Mouse (Mus musculus): Measurements from ENCODE around the gene Brca1.
"Not testable (repeated sequence)": the region's sequence is repeated elsewhere in the genome, so short reads cannot be mapped to it uniquely, and the experiment has no call there.

Brca1 gene

DNA sequence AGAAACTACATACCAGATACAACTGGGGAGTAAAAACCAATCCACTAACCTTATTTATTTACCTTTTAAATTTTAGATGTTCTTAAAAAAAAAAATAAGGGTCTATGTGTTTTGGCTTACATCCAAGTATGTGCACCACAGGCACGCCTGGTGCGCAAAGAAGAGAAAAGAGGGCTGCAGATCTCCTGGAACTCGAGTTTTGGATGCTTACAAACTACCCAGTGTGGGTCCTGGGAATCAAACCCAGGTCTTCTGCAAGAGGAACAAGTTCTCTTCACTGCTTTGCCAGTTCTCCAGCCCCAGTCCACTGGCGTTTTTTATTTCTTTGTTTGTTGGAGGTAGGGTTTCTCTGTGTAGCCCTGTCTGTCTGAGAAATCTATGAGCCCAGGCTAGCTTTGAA, 25.1 kb downstream of the Brca1 start:
- DNase-seq = no peak

DNA sequence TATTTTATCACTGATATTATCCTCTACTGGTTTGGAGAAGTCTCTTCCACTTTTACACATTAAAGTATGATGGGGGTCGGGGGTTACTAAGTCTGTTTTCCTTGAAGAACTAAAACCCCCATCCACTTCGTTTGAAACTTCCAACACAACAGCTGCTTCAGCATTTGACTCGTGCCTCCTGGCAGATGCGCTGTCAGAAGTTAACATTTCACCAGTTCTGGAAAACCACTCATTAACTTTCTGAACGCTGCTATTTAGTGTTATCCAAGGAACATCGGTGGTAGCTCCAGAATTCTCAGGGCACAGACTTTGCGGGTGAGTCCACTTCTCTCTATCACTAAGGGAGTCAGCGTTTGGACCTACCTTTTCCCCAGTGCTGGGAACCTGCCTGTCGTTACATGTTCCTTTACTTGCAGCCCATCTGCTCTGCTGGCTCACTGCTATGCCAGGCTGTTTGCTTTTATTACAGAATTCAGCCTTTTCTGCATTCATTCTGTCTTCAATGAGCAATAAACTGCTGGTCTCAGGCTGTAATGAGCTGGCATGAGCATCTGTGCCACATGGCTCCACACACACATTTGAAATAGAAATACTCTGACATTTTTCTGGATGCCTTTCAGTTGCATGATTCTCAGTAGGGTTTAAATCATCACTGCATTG, 25.7 kb downstream of the Brca1 start:
- peak; percentile 16 for DNase-seq

DNA sequence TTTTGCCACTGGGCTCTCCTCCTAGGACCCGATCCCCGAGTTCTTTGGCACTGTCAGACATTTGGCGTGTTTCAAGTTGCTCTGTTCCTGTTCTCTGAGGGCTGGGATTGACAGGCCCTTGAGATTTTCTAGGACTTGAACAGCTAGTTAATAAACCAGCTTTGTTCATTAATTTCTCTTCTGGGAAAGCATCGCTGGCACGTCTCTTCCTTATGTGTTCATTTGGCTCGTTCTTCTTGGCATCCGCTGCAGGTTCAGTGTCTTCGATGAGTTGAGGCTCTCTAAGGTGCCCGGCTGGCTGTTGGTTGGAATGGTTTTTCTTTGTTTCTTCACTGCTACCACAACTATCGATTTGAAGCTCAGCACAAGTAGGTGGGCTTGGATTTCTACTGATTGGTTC, 26.7 kb downstream of the Brca1 start:
- no peak for DNase-seq

DNA sequence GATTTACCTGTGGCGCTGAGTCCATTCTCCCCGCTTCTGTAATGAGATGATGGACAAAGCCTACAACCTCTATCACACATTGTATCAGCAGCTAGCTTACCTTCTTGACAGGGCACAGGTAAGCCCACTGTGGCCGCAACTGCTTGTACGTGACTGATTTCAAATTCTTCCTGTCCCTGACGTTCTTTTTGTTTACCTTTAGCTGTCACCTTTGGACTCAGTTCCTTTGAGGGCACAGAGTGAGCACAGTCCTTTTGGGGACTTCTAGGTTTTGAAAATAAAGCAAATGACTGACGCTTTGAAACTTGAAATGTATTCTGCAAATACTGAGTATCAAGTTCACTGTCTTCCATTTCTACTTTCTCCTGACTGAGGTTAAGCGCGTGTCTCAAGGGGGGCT, 27.3 kb downstream of the Brca1 start:
- DNase-seq = no peak

DNA sequence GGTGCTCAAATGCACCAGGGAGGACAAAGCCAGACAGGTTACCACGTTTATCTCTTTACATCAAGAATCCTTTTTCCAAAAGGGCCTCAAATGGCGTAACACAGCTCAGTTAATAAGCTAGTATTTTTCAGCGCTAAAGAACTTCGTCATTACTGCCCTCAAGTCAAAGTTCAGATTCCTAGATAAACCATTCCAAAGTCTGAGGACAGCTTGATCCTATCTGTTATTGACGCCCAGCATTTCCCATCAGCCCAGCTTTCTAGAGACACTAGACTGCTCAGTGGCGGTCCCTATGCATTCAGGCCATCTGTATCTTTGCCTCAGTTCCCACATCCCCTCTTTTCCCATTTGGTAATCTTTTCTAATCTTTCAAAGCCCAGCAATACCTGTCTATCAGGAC, 32.4 kb downstream of the Brca1 start:
- no peak for DNase-seq

DNA sequence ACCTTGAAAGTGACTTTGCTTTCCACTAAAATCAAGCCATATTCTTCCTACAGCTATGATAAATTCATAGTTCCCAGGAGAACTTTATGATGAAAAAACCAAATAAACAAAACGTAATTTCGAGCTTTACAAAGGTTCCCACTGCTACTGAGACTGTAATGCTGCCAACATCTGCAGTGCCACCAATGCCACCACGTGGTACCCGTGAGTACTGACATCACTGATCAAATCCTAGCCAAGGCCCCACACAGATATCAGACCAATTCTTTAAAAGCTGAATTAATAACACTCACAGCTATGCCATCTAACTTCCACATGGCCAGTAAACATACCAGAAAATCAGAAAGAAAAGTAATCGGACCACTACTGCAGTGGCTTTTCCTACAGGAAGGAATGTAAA, 32.8 kb downstream of the Brca1 start:
- no peak for DNase-seq

DNA sequence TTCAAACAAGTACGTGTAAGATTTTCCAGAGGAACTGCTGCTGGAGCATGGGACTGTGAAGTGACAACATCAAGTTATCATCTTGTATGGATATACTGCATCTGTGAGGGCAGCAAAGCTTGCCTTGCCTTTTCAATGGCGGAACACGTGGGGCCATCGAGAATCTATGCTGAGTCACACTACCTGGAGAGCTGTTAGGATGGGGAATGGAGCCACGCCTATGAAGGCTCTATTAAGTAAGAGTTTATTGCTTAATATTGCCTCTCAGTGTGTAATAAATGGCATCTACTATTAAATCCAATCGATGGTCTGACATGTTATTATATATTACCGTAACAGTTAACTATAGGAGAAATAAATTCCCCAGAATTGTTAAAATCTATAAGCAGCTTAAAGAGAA, 44.7 kb downstream of the Brca1 start:
- DNase-seq = no peak

DNA sequence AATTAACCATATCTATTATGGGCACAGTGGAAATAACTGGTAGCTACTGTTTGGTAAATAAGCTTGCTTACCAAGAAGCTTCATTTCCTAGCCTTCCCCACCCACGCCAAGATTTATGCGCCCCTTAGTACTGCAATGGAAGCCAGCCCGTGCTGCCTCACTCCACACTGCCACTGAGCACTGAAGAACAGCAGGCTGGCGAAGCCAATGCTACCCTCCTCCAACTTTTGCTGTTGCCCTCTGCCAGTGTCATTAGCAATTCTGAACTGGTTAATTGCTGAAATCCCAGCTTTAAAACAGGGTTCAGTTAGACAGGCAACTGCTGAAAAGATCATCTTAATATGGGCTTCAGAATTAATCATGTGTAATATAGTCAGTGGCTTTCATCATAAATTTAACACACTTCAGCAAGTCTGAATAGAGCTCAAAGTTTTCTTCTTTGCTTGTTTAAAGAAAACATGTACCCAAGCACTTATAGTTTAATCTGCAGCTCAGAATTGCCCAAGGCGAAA, 45.4 kb downstream of the Brca1 start:
- no peak for DNase-seq

DNA sequence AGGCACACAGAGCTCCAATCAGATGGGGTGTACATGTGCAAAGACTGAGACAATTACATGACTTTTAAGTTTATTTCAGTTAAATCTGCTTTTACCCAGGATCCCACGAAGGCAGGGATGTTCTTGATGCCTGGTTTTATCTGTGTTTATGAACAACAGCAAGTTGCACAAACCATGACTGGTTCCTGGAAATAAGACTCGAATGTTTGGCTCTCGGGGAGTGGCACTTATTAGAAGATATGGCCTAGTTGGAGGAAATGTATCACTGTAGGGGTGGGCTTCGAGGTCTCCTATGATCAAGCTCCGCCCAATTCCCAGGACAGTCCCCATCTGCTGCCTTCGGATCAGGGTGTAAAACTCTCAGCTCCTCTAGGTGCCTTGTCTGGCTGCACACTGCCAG, 65.6 kb downstream of the Brca1 start:
- no peak for DNase-seq

DNA sequence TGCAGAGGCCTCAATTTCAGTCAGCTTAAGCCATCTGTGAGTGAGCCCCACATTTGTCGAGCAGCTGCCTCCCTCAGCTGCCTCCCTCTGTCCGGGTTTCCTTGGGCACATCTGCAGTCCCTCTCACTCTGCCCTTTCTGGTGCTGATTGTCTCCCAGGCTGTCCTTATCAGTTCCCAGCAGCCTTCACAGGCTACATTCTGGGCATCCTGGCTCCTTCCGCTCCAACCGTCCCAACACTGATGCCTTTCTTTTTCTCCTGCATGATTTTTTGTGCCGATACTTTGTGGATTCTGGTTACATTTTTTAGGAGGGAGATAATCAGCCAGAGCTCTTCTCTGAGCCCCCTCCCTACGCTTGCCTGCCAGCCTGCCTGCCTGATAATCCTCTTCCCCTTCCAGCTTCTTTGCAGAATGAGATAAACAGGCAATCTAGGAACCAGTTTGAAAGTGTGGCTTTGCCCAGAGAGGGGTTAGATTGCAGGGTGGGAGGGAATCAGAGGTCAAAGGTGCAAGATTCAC, 66.2 kb downstream of the Brca1 start:
- DNase-seq = no peak

DNA sequence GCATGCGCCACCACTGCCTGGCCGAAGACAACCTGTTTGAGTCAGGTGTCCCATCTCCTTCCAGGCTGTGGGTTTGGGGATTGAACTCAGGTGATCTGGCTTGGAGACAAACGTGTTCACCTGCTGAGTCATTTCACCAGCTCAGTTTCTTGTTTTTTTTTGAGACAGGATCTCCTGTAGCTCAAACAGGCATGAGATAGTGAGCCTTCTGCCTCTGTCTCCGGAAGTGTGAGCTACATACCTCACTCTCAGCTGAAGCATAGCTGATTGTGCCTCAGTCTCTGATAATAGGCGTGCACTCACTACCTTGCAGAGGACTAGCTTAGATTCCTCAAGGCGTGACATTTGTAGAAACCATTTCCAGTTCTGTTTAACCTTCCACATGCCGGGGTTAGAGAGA, 66.9 kb downstream of the Brca1 start:
- no peak for DNase-seq

DNA sequence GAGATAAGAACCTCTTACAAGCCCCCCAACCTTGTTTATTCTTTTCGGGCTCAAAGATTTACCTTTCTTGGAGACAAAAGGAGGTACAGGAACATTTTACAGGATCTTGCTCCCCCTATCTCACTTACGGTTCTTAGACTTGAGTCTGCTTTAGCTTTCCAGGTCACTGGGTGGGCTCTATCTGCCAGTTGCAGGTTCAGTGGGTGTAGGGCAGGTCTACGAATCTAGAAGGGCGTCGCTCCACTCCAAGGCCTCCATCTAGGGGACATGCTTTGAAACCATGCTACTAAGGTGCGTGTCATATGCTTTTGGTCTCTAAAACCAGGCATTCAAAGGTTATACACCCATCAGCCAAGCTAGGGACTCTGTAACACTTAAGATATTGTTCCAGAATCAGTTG, 67.5 kb downstream of the Brca1 start:
- no peak for DNase-seq

DNA sequence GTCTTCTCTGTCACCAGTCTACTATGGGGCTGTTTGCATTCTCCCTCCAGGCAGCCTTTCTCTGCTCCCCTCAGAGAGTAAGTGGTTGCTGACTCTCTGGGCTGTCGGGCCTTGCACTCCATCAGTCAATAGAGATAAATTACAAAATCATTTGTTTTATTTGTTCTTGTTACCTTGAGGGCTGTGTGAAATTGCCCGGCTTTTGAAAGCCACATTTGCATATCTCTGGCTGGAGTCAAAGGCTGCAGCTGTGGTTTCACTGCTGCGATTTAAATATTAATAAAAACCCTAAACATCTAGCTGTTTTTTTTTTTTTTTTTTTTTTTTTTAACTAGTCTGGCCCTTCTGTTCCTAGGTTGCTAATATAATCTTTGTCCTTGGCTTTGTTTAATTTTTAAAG, 68.0 kb downstream of the Brca1 start:
- DNase-seq = no peak

DNA sequence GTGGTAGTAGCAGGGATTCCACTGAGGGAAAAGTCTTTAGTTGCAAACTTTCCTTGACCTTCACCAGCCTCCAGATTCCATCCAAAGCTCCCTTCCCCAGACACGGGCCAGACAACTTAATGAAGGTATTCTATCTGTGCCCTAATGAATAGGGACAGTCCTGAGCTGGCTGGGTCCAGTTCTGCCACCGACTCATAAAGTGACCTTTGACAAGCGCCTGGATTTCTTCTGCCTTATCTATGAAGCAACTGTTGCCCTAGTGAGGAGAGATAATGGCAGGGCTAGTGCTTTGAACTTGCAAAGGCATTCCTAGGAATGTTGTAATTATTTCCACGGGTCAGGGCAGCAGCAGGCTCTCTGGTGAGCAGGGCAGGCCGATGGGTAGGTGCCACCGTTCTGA, 70.8 kb downstream of the Brca1 start:
- DNase-seq = no peak

DNA sequence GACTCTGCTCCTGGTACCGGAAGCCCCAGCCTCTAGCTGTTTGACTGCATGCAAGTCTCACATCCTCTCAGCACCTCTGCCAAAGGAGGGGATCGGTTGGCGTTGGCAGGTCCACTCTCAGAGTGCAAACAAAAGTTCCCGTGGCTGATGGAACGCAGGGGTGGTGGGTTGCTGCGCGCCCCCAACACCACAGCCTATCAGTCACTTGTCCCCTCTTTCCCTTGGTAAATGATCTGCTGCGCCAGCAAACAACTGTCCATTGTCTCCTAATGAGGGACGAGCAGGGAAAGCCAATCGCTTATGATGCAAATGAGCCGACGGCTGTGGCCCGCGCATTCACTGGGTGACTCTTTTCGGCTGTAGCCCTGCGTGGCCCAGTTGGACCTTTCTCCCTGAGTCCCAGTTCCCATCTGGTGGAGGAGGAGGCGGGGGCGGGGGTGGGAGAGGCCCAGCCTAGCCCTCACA, 72.6 kb downstream of the Brca1 start:
- no peak for DNase-seq

DNA sequence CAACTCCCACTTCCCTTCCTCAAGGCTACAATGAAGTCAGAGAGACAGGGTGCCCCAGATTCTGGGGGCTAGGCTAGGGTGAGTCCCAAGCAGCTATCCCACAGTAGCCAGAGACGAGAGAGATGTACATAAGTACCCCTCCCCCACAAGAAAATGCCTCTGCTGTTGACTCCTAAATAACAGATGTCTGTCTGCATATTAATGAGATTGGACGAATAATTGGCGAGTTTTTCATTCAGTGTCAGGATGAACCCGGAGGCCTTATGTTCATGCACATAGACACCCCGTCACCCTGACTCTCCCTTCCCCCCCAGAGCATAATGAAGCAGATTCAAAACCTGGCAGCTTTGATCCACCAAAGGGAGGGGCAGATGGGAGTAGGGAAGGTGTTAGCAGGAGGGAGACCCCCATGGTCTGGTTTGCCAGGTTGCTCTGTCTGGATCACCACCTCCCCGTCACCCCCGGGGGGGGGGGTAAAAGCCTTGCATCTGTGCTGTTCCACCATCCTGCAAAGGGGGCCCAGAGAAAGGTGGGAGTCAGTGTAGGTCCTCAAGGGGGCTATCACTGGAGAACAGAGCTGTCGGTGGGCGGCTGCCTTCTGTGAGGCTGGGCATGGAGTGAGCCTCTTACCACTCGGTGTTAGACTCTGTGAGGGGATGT, 74.1 kb downstream of the Brca1 start:
- DNase-seq = no peak

DNA sequence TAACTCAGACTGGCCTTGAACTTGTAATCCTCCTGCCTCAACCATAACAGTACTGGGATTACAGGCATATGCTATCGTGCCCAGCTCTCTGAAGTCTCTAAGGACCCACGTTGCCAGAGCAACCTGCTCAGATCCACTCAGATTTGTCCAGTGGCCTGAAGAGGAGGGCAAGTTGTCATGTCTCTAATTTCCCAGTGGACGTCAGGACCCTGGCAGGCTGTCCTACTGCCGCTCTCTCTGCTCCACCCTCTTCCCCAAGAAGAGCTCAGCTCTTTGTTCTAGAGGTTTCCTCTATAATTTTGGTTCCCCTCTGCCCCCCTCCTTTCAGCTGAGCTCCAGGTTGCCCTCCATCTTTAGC, 74.6 kb downstream of the Brca1 start:
- DNase-seq = no peak

DNA sequence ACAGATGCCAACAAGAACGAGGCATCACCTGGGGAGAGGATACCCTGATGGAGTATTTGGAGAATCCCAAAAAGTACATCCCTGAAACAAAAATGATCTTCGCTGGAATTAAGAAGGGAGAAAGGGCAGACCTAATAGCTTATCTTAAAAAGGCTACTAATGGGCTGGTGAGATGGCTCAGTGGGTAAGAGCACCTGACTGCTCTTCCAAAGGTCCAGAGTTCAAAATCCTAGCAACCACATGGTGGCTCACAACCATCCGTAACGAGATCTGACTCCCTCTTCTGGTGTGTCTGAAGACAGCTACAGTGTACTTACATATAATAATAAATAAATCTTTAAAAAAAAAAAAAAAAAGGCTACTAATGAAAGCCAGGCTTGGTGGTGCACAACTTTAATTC, 75.4 kb downstream of the Brca1 start:
- not testable (repeated sequence) for DNase-seq

DNA sequence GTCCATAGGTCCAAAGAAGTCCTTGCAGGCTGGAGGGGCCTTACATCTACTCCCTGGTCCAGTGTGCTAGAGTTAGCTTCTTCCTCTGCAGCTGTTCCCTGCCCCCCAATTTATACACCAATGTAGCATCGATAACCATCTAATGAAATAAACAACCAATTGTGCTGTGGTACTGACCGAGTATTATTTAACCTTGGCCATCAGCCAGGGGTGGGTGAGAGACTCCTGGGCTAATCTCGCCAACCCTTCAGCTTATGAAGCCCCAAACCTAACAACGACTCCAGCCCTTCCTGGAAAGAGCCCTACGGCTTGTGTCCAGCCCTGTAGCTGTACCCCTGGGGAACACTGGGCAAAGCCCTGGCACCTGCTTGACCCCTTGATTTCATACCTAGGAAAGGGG, 77.5 kb downstream of the Brca1 start:
- no peak for DNase-seq

DNA sequence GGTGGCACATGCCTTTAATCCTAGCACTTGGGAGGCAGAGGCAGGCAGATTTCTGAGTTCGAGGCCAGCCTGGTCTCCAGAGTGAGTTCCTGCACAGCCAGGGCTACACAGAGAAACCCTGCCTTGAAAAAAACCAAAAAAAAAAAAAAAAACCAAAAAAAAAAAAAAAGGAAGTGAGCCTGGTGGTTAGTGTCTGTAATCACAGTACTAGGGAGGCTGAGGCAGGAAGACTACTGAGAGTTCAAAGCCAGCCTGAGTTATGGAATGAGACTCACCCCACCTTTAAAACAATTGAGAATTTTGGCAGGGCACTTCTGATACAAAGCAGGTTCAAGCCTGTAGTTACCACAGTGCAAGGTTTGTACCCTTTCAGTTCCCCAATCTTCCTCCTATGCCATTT, 78.1 kb downstream of the Brca1 start:
- DNase-seq = not testable (repeated sequence)

DNA sequence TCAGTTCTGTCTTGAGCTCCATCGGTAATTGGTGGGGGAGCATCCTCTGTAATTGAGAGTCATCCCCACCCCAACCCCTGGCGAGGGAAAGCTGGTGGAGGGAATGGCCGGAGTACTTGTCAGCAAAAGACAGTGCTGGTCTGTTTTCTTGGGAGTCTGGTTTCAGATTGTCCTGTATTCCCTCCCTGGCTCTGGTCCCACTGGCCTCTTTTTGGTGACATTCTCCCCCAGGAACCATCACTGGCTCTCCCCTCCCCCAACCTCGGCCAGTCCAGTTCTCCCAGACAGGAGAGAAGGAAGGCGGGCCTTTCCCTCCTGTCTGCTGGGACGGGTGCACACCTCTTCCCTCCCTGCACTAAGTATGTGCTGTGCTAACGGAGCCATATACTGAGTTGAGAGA, 79.4 kb downstream of the Brca1 start:
- DNase-seq = no peak

DNA sequence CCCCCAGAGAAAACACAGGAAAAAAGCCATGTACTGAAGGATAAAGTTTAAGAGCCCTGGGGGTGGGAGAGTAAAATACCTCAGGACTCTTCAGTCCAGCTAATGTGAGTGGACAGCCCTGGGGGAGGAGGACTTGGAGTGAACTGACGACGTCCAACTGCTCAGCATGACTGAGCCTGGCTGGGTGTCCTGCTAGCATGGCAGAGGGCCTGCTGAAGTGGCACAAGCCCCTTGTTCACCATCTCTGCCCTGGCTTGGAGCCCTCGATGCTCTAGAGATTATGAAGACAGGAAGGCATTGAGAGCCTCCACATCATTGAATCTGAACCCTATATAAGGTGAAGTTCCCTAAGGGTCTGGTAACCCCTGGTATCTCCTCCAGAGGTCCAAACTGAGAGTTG, 79.8 kb downstream of the Brca1 start:
- no peak for DNase-seq

DNA sequence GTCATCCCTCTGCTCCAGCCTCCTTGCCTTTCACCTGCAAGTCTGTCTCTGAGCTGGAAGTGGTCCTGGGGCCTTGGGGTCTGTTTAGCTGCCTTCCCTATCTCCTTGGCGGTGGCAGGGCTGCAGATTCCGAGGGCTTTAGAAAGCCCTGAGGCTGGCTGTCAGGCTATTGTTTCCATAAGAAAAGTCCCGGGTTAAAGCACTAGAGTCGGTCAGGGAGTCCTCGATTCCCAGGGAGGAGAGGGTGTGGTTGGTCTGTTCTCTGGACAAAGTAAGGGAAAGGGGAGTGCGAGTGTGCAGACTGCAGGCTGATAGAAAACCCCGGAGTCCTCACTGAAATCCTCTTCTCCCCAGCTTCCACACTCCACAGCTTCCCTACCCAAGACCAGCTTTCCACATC, 81.5 kb downstream of the Brca1 start:
- no peak for DNase-seq

DNA sequence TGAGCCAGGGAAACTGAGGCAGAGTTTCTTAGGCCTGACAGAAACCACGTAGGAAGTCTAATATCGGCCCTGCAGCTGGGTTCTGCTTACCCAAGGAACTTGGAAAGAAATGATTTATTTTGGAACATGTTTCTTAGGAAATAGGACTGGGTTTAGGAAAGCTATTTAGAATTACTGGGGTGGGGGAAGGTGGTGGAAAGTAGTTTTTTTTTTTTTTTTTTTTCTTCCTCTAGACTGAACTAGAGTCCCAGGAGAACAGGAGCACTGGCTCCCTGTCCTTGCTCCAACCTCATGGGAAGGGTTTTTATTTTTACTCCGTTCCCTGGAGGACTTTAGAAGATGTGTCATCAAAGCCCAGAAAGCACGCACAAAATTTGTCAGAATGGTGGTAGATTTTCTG, 82.6 kb downstream of the Brca1 start:
- no peak for DNase-seq

DNA sequence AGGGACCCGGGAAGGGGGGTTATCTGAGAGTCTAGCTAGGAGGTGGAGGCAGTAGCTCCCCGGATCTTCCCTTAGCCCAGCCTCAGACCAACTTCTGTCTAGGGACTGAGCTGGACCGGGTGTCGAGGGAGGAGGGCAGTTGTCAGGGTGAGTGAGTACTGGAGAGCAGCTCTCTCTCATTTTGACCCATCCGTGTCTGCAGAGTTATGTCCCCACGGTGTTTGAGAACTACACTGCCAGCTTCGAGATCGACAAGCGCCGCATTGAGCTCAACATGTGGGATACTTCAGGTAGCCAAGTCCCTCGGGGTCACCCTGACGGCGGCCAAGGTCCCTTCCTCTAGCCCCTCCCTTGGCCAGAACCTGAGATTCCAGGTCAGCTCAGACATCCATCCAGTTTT, 83.0 kb downstream of the Brca1 start:
- DNase-seq = no peak

Measured in kidney, adult 11 months (tissue).